Mouse (Mus musculus) cerebellum, postnatal 14 days (tissue): Measurements from ENCODE around the gene Snx27.

ENCODE experiments used
- DNase-seq, 2 experiments: peaks; one replicate each; pipeline ENCODE4 v3.0.0; 2021; ENCODE audit warnings: mixed read lengths in 2 of 2

Snx27 gene

GRCm38 (mm10) chr3:94476301-94477035, 106.0 kb downstream of the Snx27 start:
- peak in 1 of 2 experiments; percentile 31 for DNase-seq

- DNase-seq, result peak; percentile 54 to 62
Observed at GRCm38 (mm10) chr3:94473567-94474232, 108.8 kb downstream of the Snx27 start.

GRCm38 (mm10) chr3:94473115-94473505, 109.4 kb downstream of the Snx27 start:
- no peak for DNase-seq

- peak in 1 of 2 experiments; percentile 38 for DNase-seq
Observed at GRCm38 (mm10) chr3:94472447-94473114, 109.9 kb downstream of the Snx27 start.

- no peak for DNase-seq
Observed at GRCm38 (mm10) chr3:94468931-94469330, 113.6 kb downstream of the Snx27 start.

- DNase-seq, result no peak
Observed at GRCm38 (mm10) chr3:94465632-94466430, 116.7 kb downstream of the Snx27 start.

- no peak for DNase-seq
Observed at GRCm38 (mm10) chr3:94463926-94464578, 118.5 kb downstream of the Snx27 start.

GRCm38 (mm10) chr3:94459834-94460233, 122.7 kb downstream of the Snx27 start:
- no peak for DNase-seq

GRCm38 (mm10) chr3:94457055-94457454, 125.5 kb downstream of the Snx27 start:
- no peak for DNase-seq

- DNase-seq, result peak; percentile 91
Observed at GRCm38 (mm10) chr3:94456529-94457000, 126.0 kb downstream of the Snx27 start.

- DNase-seq, result no peak
Observed at GRCm38 (mm10) chr3:94449377-94449776, 133.1 kb downstream of the Snx27 start.
